Mouse (Mus musculus): ENCODE results near the gene Gm21985. TPM values are rescaled to one million over a fixed set of nuclear protein-coding genes. Genes with fewer than 3 reads are reported as not detected.

Gm21985 gene
- 0.06 TPM in 1 of 2 replicates, not detected in the other for polyA plus RNA-seq (2015; fragmentation: Nextera tagmentation; extraction: Ambion mirVana)

DNA sequence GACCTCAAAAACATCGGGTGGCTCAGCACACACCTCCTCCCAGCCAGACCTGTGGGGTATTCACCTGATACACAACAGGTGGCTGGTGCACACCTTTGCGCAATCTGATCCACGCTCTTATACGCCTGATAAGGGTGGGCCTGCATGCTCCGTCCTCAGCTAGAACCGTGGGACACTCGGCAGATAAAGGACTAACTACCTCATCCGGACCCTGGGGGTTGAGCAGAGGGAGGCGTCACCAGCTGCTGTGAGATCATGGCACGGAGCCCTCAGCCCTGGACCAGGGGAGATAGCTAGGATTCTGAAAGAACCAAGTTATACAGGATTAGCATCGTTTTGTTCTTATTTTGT lies at the start of gene Gm21985:
Gm21985 (plus strand) TSS at position 73 of the 351 bp plus-strand sequence.
- under 1% methylated on average over 11 of the region's 11 CpGs for WGBS
- no peaks in the 10 kb centered on the region for H3K9me3 ChIP-seq
- H3K4me1 ChIP-seq: peaks cover 54% of the 10 kb centered on the region
- peak; percentile 24 for ATAC-seq (replicated peaks)
- no peaks in the 10 kb centered on the region for H3K27me3 ChIP-seq
- H3K4me3 ChIP-seq: peak within 1 kb of the TSS; percentile 66
- H3K4me2 ChIP-seq (replicated peaks): peak within 1 kb of the TSS; percentile 72
- H3K9ac ChIP-seq (replicated peaks): peak within 1 kb of the TSS; percentile 78
- peak within 1 kb of the TSS; percentile 90 for H3K27ac ChIP-seq (replicated peaks)
- H3K36me3 ChIP-seq: no peaks in the 10 kb centered on the region

DNA sequence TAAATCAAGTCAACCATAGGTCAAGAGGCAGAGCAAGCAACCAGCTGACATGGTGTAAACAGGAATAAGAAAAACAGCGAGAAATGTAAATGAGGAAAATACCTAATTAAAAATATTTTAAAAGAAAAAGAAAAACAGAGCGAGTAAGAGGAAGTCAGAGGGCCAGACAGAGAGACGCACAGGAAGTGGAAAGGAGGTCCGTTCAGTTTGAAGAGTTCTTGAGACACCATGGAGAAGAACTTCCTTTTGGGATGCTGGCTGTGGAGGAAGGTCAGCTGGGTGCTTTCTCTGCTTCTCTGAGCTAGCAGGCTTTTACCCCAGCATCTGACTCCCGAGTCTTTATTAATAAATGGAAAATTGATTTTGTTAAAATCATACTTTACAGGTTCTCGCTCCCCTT lies 48.5 kb upstream of the Gm21985 start:
- Histone ChIP-seq H3K4me1 (no peaks in the 10 kb centered on the region), H3K27ac (replicated peaks) (no peak overlapping the region), H3K27me3 (no peaks in the 10 kb centered on the region), H3K4me3 (no peak overlapping the region), H3K9me3 (no peaks in the 10 kb centered on the region), H3K4me2 (replicated peaks) (no peak overlapping the region), H3K36me3 (no peaks in the 10 kb centered on the region), H3K9ac (replicated peaks) (no peak overlapping the region)
- 82% methylated on average over 6 of the region's 6 CpGs for WGBS
- ATAC-seq (replicated peaks): no peak

- Histone ChIP-seq H3K27me3 (no peaks in the 10 kb centered on the region), H3K36me3 (no peaks in the 10 kb centered on the region), H3K9me3 (no peaks in the 10 kb centered on the region), H3K27ac (replicated peaks) (no peak overlapping the region), H3K9ac (replicated peaks) (no peak overlapping the region), H3K4me2 (replicated peaks) (no peak overlapping the region), H3K4me3 (no peak overlapping the region), H3K4me1 (no peaks in the 10 kb centered on the region)
- 89% methylated on average over 5 of the region's 5 CpGs for WGBS
- no peak for ATAC-seq (replicated peaks)
Measured at GRCm38 (mm10) chr2:112220880-112221279, 45.2 kb upstream of the Gm21985 start.

DNA sequence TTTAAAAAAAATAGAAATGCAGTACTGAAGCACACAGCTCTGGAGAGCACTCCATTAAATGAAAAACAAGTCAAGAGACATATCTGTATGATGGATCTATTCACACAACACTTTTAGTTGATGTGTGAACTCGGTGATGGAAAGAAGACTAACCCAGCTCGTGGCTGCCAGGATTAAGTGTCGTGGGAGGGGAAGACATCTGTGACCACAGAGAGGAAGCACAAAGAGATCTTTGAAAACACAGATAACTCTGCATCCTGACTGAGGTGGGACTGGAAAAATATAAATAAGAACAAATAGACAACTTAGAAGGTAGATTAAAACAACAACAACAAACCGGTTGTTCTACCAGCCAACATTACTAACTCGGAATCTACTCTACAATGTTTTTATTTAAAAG lies 43.5 kb upstream of the Gm21985 start:
- H3K4me1 ChIP-seq: no peaks in the 10 kb centered on the region
- no peak overlapping the region for H3K27ac ChIP-seq (replicated peaks)
- no peaks in the 10 kb centered on the region for H3K27me3 ChIP-seq
- no peak overlapping the region for H3K4me3 ChIP-seq
- 82% methylated on average over 5 of the region's 5 CpGs for WGBS
- H3K4me2 ChIP-seq (replicated peaks): no peak overlapping the region
- H3K9me3 ChIP-seq: no peaks in the 10 kb centered on the region
- no peaks in the 10 kb centered on the region for H3K36me3 ChIP-seq
- no peak overlapping the region for H3K9ac ChIP-seq (replicated peaks)
- ATAC-seq (replicated peaks): no peak

- H3K4me2 ChIP-seq (replicated peaks): no peak overlapping the region
- WGBS: 57% methylated on average over 4 of the region's 4 CpGs
- no peaks in the 10 kb centered on the region for H3K4me1 ChIP-seq
- H3K9me3 ChIP-seq: no peaks in the 10 kb centered on the region
- H3K36me3 ChIP-seq: no peaks in the 10 kb centered on the region
- no peak overlapping the region for H3K27ac ChIP-seq (replicated peaks)
- ATAC-seq (replicated peaks): no peak
- H3K9ac ChIP-seq (replicated peaks): no peak overlapping the region
- no peaks in the 10 kb centered on the region for H3K27me3 ChIP-seq
- H3K4me3 ChIP-seq: no peak overlapping the region
Measured at GRCm38 (mm10) chr2:112224356-112224755, 41.8 kb upstream of the Gm21985 start.

GRCm38 (mm10) chr2:112232623-112233022 lies 33.5 kb upstream of the Gm21985 start:
- no peak for ATAC-seq (replicated peaks)
- Histone ChIP-seq H3K27ac (replicated peaks) (no peak overlapping the region), H3K4me3 (no peak overlapping the region), H3K4me2 (replicated peaks) (no peak overlapping the region), H3K9ac (replicated peaks) (no peak overlapping the region), H3K27me3 (no peaks in the 10 kb centered on the region), H3K4me1 (no peaks in the 10 kb centered on the region), H3K9me3 (no peaks in the 10 kb centered on the region), H3K36me3 (no peaks in the 10 kb centered on the region)
- 79% methylated on average over 1 of the region's 1 CpGs for WGBS

GRCm38 (mm10) chr2:112236620-112237019 lies 29.5 kb upstream of the Gm21985 start:
- H3K27me3 ChIP-seq: no peaks in the 10 kb centered on the region
- no peak overlapping the region for H3K27ac ChIP-seq (replicated peaks)
- no peak overlapping the region for H3K4me2 ChIP-seq (replicated peaks)
- ATAC-seq (replicated peaks): no peak
- H3K4me1 ChIP-seq: peaks cover 16% of the 10 kb centered on the region
- 86% methylated on average over 2 of the region's 2 CpGs for WGBS
- H3K4me3 ChIP-seq: no peak overlapping the region
- H3K9ac ChIP-seq (replicated peaks): no peak overlapping the region
- no peaks in the 10 kb centered on the region for H3K36me3 ChIP-seq
- H3K9me3 ChIP-seq: no peaks in the 10 kb centered on the region

- Histone ChIP-seq H3K9me3 (no peaks in the 10 kb centered on the region), H3K27ac (replicated peaks) (no peak overlapping the region), H3K27me3 (no peaks in the 10 kb centered on the region), H3K9ac (replicated peaks) (no peak overlapping the region), H3K36me3 (no peaks in the 10 kb centered on the region), H3K4me2 (replicated peaks) (no peak overlapping the region), H3K4me3 (no peak overlapping the region), H3K4me1 (peaks cover 16% of the 10 kb centered on the region)
- WGBS: 14% methylated on average over 4 of the region's 4 CpGs
- no peak for ATAC-seq (replicated peaks)
Measured at GRCm38 (mm10) chr2:112238006-112238405, 28.1 kb upstream of the Gm21985 start.

- Histone ChIP-seq H3K36me3 (peaks cover 6% of the 10 kb centered on the region; the same call in 1 of the 2 replicates), H3K27me3 (no peaks in the 10 kb centered on the region), H3K4me1 (peaks cover 16% of the 10 kb centered on the region), H3K9me3 (no peaks in the 10 kb centered on the region), H3K27ac (replicated peaks) (peak within 1 kb of the TSS; percentile 98), H3K4me3 (peak within 1 kb of the TSS; percentile 98), H3K9ac (replicated peaks) (peak within 1 kb of the TSS; percentile 86), H3K4me2 (replicated peaks) (peak within 1 kb of the TSS; percentile 86)
- under 1% methylated on average over 86 of the region's 94 CpGs for WGBS
- peak; percentile 91 for ATAC-seq (replicated peaks)
Measured at GRCm38 (mm10) chr2:112239212-112239934, 26.7 kb upstream of the Gm21985 start, which contains the start of gene Lpcat4. TSS of gene Lpcat4 (plus strand) at chr2:112239468.

DNA sequence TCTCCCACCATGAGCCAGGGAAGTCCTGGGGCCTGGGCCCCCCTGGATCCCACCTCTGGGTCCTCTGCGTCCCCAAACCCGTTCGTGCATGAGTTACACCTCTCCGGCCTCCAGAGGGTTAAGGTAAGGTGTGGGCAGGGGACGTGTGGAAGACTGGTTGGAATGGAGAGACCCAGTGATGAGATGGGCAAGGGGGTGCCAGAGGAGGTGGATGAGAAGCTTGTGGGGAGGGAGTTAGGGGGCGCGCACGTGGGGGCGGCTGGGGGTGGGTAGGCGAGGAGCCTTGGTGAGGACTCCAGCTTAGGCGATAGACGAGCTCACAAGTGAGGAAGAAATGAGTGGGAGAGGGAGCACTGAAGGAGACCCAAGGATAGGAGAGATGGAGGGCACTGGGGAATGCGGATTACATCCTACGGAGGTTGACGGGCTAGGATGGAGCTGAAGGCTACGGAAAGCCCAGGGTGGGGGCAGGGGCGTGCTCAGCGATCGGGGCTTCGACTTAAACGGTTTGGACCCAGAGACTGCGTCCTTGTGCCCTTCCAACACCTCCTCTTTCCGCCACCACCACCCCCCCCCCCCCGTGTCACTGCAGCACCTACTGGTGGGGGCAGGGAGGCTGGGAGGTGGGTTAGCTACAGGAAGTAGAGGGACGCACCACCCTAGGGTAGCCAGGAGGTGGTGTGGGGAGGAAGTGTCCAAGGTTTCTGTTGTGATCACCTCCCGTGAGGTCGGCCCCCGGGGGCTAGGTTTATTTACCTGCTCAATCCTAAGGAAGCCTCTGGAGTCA lies 26.0 kb upstream of the Gm21985 start:
- peak overlapping the region; percentile 86 for H3K4me2 ChIP-seq (replicated peaks)
- ATAC-seq (replicated peaks): peak; percentile 62
- no peaks in the 10 kb centered on the region for H3K9me3 ChIP-seq
- H3K9ac ChIP-seq (replicated peaks): peak overlapping the region; percentile 86
- H3K4me3 ChIP-seq: peak overlapping the region; percentile 98
- peak overlapping the region; percentile 98 for H3K27ac ChIP-seq (replicated peaks)
- peaks cover 9% of the 10 kb centered on the region; the same call in 1 of the 2 replicates for H3K36me3 ChIP-seq
- WGBS: under 1% methylated on average over 27 of the region's 28 CpGs
- peaks cover 16% of the 10 kb centered on the region for H3K4me1 ChIP-seq
- no peaks in the 10 kb centered on the region for H3K27me3 ChIP-seq

GRCm38 (mm10) chr2:112241787-112242186 lies 24.3 kb upstream of the Gm21985 start:
- H3K36me3 ChIP-seq: peaks cover 16% of the 10 kb centered on the region
- 86% methylated on average over 14 of the region's 14 CpGs for WGBS
- H3K4me2 ChIP-seq (replicated peaks): no peak overlapping the region
- H3K4me3 ChIP-seq: no peak overlapping the region
- H3K4me1 ChIP-seq: peaks cover 16% of the 10 kb centered on the region
- no peak overlapping the region for H3K9ac ChIP-seq (replicated peaks)
- no peak overlapping the region for H3K27ac ChIP-seq (replicated peaks)
- H3K27me3 ChIP-seq: no peaks in the 10 kb centered on the region
- ATAC-seq (replicated peaks): no peak
- no peaks in the 10 kb centered on the region for H3K9me3 ChIP-seq

DNA sequence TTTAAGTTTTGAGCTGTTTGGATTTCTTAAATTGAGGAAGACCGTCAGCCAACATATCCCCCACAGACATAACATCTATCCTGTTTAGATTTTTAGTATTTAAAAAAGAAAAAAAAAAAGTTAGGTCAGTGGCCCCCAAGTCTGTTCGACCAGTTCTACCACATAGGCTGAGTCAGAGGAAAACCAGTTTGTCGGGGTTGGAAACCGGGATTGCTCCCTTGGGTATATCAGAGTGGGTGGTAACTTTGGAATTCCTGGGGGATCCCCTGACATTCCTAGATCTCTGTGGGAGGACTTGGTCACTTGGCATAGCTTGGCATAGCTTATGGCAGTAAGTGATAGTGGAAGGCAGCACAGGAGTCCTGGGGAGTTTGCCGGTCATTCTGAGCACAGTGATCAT lies 20.8 kb upstream of the Gm21985 start:
- Histone ChIP-seq H3K9ac (replicated peaks) (no peak overlapping the region), H3K27ac (replicated peaks) (no peak overlapping the region), H3K27me3 (no peaks in the 10 kb centered on the region), H3K4me3 (no peak overlapping the region), H3K4me1 (peaks cover 9% of the 10 kb centered on the region), H3K9me3 (no peaks in the 10 kb centered on the region), H3K4me2 (replicated peaks) (no peak overlapping the region), H3K36me3 (peaks cover 19% of the 10 kb centered on the region)
- over 99% methylated on average over 5 of the region's 5 CpGs for WGBS
- ATAC-seq (replicated peaks): no peak
